Comparison of ENCODE assay signal across 27 mouse cellular contexts in genomic region chr3:144890246-144890758, GRCm38 (mm10). TPM values are rescaled to one million over a fixed set of nuclear protein-coding genes. Genes with fewer than 3 reads are reported as not detected.
DNase-seq lines count a peak whose midpoint lies in the region; ATAC-seq and TF ChIP-seq lines count a peak whose summit lies in the region.
"Had no signal": no experiment of that assay in that cellular context is flagged by ENCODE, and none has a peak within 500 bp of the region (broad histone marks: within the 10 kb centered on the region; RNA-seq: fewer than 3 reads in every experiment).

No protein-coding gene starts in this region.

- H3K27ac ChIP-seq in embryonic facial prominence, embryonic 11.5 days (replicated peaks; ENCODE audit: low read depth, low read length) = no peak overlapping the region
- H3K27ac ChIP-seq in embryonic facial prominence, embryonic 10.5 days (replicated peaks) = no peak overlapping the region
- no peak overlapping the region for H3K27ac ChIP-seq in stomach, embryonic 14.5 days (ENCODE audit: low read length)
- no peak overlapping the region; the same call in 1 of the 2 replicates for H3K27ac ChIP-seq in stomach, postnatal 0 days (replicated peaks)
- H3K27ac ChIP-seq: embryonic facial prominence, embryonic 15.5 days; forebrain, embryonic 10.5 days; heart, adult 2 months; heart, embryonic 15.5 days; hindbrain, embryonic 10.5 days; hindbrain, embryonic 14.5 days had no signal

- H3K9me3 ChIP-seq in embryonic facial prominence, embryonic 11.5 days (replicated peaks; ENCODE audit: control insufficient read depth, low read length) = no peaks in the 10 kb centered on the region
- H3K9me3 ChIP-seq in embryonic facial prominence, embryonic 10.5 days = no peaks in the 10 kb centered on the region
- H3K9me3 ChIP-seq in stomach, embryonic 14.5 days (ENCODE audit: control insufficient read depth, low read depth, low read length) = 0 out of 2 replicates have a peak, but pooled peaks cover under 1% of the 10 kb centered on the region
- no peaks in the 10 kb centered on the region for H3K9me3 ChIP-seq in stomach, postnatal 0 days (ENCODE audit: control insufficient read depth, low read length)
- H3K9me3 ChIP-seq: embryonic facial prominence, embryonic 15.5 days; forebrain, embryonic 10.5 days; G1E; heart, embryonic 15.5 days; hindbrain, embryonic 10.5 days had no signal

- TF ChIP-seq CTCF in stomach, postnatal 0 days (IDR thresholded peaks at IDR 0.05; ENCODE audit: low read depth) = no peak

- ATAC-seq in embryonic facial prominence, embryonic 11.5 days (replicated peaks; ENCODE audit: insufficient number of reproducible peaks, low FRiP score, low TSS enrichment, low read depth) = no peak
- 0 out of 2 replicates have a peak, but pooled peaks have one; percentile 23 for ATAC-seq in stomach, embryonic 14.5 days (ENCODE audit: insufficient number of reproducible peaks, insufficient read depth, low FRiP score, low read depth)
- ATAC-seq in stomach, postnatal 0 days (ENCODE audit: low FRiP score, low TSS enrichment) = no peak
- ATAC-seq: CD4-positive, CD25-positive, alpha-beta regulatory T cell, adult 4 months; forebrain, embryonic 14.5 days had no signal

- H3K4me2 ChIP-seq in embryonic facial prominence, embryonic 11.5 days (ENCODE audit: low read depth, low read length) = no peak overlapping the region
- no peak overlapping the region for H3K4me2 ChIP-seq in stomach, embryonic 14.5 days (replicated peaks; ENCODE audit: low read depth, low read length)
- no peak overlapping the region for H3K4me2 ChIP-seq in stomach, postnatal 0 days (replicated peaks; ENCODE audit: low read depth)
- H3K4me2 ChIP-seq: embryonic facial prominence, embryonic 15.5 days; heart, embryonic 11.5 days; heart, embryonic 15.5 days; hindbrain, embryonic 14.5 days had no signal

- no peak overlapping the region for H3K9ac ChIP-seq in embryonic facial prominence, embryonic 11.5 days (replicated peaks; ENCODE audit: low read length)
- no peak overlapping the region for H3K9ac ChIP-seq in stomach, embryonic 14.5 days (replicated peaks; ENCODE audit: low read depth, low read length)
- no peak overlapping the region for H3K9ac ChIP-seq in stomach, postnatal 0 days (ENCODE audit: low read length)
- H3K9ac ChIP-seq: embryonic facial prominence, embryonic 15.5 days; heart, embryonic 15.5 days; hindbrain, embryonic 14.5 days had no signal

- no peak overlapping the region for H3K4me3 ChIP-seq in embryonic facial prominence, embryonic 11.5 days (ENCODE audit: low read depth, low read length)
- H3K4me3 ChIP-seq in embryonic facial prominence, embryonic 10.5 days = no peak overlapping the region
- H3K4me3 ChIP-seq in stomach, embryonic 14.5 days (ENCODE audit: low read depth, low read length) = no peak overlapping the region
- no peak overlapping the region for H3K4me3 ChIP-seq in stomach, postnatal 0 days (ENCODE audit: low read depth, low read length)
- H3K4me3 ChIP-seq: embryonic facial prominence, embryonic 15.5 days; erythroblast, embryonic 14.5 days; forebrain, embryonic 10.5 days; heart, adult 2 months; heart, embryonic 15.5 days; hindbrain, embryonic 10.5 days had no signal

- H3K36me3 ChIP-seq in embryonic facial prominence, embryonic 11.5 days (replicated peaks; ENCODE audit: control insufficient read depth, insufficient read depth, low read depth, low read length) = no peaks in the 10 kb centered on the region
- H3K36me3 ChIP-seq in embryonic facial prominence, embryonic 10.5 days (replicated peaks) = no peaks in the 10 kb centered on the region
- no peaks in the 10 kb centered on the region for H3K36me3 ChIP-seq in stomach, embryonic 14.5 days (ENCODE audit: control insufficient read depth, insufficient read depth, low read length)
- H3K36me3 ChIP-seq in stomach, postnatal 0 days (ENCODE audit: control insufficient read depth, insufficient read depth, low read length) = no peaks in the 10 kb centered on the region
- H3K36me3 ChIP-seq: embryonic facial prominence, embryonic 15.5 days; forebrain, embryonic 10.5 days; G1E; heart, embryonic 15.5 days; hindbrain, embryonic 10.5 days had no signal

- WGBS in embryonic facial prominence, embryonic 11.5 days = 53% methylated on average over 2 of the region's 2 CpGs
- 61% methylated on average over 2 of the region's 2 CpGs for WGBS in embryonic facial prominence, embryonic 10.5 days
- 44% methylated on average over 2 of the region's 2 CpGs for WGBS in stomach, embryonic 14.5 days
- WGBS in stomach, postnatal 0 days = 35% methylated on average over 2 of the region's 2 CpGs

- TF ChIP-seq EP300 in stomach, postnatal 0 days (optimal IDR thresholded peaks at IDR 0.05) = no peak

- H3K27me3 ChIP-seq in embryonic facial prominence, embryonic 11.5 days (ENCODE audit: control insufficient read depth, insufficient read depth, low read length) = no peaks in the 10 kb centered on the region
- no peaks in the 10 kb centered on the region for H3K27me3 ChIP-seq in embryonic facial prominence, embryonic 10.5 days (replicated peaks; ENCODE audit: low read depth, poor library complexity, severe bottlenecking)
- no peaks in the 10 kb centered on the region for H3K27me3 ChIP-seq in stomach, embryonic 14.5 days (ENCODE audit: control insufficient read depth, insufficient read depth, low read length)
- H3K27me3 ChIP-seq in stomach, postnatal 0 days (ENCODE audit: control insufficient read depth, insufficient read depth, low read length) = no peaks in the 10 kb centered on the region
- H3K27me3 ChIP-seq: embryonic facial prominence, embryonic 15.5 days; heart, embryonic 15.5 days had no signal

- H3K4me1 ChIP-seq in embryonic facial prominence, embryonic 11.5 days (ENCODE audit: control insufficient read depth, insufficient read depth, low read length) = no peaks in the 10 kb centered on the region
- no peaks in the 10 kb centered on the region for H3K4me1 ChIP-seq in embryonic facial prominence, embryonic 10.5 days
- no peaks in the 10 kb centered on the region for H3K4me1 ChIP-seq in stomach, embryonic 14.5 days (ENCODE audit: control insufficient read depth, insufficient read depth, low read length)
- H3K4me1 ChIP-seq in stomach, postnatal 0 days (replicated peaks; ENCODE audit: control insufficient read depth, insufficient read depth) = no peaks in the 10 kb centered on the region
- H3K4me1 ChIP-seq: embryonic facial prominence, embryonic 15.5 days; forebrain, embryonic 10.5 days; heart, embryonic 15.5 days; hindbrain, embryonic 10.5 days had no signal

- DNase-seq in embryonic facial prominence, embryonic 11.5 days (ENCODE audit: low spot score) = peak; percentile 12
- no peak for DNase-seq in embryonic facial prominence, embryonic 10.5 days (ENCODE audit: low spot score)
- DNase-seq in kidney, adult 9 months = peak; percentile 1
- DNase-seq in kidney, postnatal 10 days = no peak
- DNase-seq in stomach, postnatal 0 days (ENCODE audit: low spot score) = no peak
- no peak for DNase-seq in cerebellum, adult 9-11 months
- DNase-seq: adrenal gland, adult 8-10 months; adrenal gland, postnatal 36 days; B cell, adult 2 months; cerebellum, adult 11 months; cerebellum, adult 8-10 months; cerebellum, postnatal 25 days; gastrocnemius, postnatal 10 days; heart, adult 2 months had no signal

RNA-seq across cellular contexts. Expression of gene Clca3b, which starts 41.1 kb away (rescaled TPM):
- not detected in 2 replicates for polyA plus RNA-seq in embryonic facial prominence, embryonic 11.5 days (2014; fragmentation: Nextera tagmentation; extraction: Ambion mirVana)
- not detected in 2 replicates for polyA plus RNA-seq in embryonic facial prominence, embryonic 10.5 days (2016; fragmentation: Nextera tagmentation; extraction: Ambion mirVana)
- polyA plus RNA-seq in stomach, embryonic 14.5 days (2014; fragmentation: Nextera tagmentation; extraction: Ambion mirVana) = 0.27 and 0.35 TPM in 2 replicates
- 0.98 and 1.9 TPM in 2 replicates for polyA plus RNA-seq in stomach, postnatal 0 days (2015; fragmentation: Nextera tagmentation; extraction: Ambion mirVana)
- polyA plus RNA-seq: brain, embryonic 14.5 days; CD4-positive, CD25-positive, alpha-beta regulatory T cell, adult 4 months; cortical plate, adult 2 months; erythroblast, embryonic 14.5 days; forebrain, embryonic 10.5 days; forebrain, embryonic 14.5 days; G1E; heart, embryonic 11.5 days; heart, embryonic 15.5 days; hindbrain, embryonic 10.5 days; hindbrain, embryonic 14.5 days had no signal

RNA-seq across cellular contexts. Expression of gene Clca4b, which starts 42.0 kb away (rescaled TPM):
- not detected in 2 replicates for polyA plus RNA-seq in embryonic facial prominence, embryonic 11.5 days (2014; fragmentation: Nextera tagmentation; extraction: Ambion mirVana)
- polyA plus RNA-seq in embryonic facial prominence, embryonic 10.5 days (2016; fragmentation: Nextera tagmentation; extraction: Ambion mirVana) = not detected in 2 replicates
- not detected in 2 replicates for polyA plus RNA-seq in stomach, embryonic 14.5 days (2014; fragmentation: Nextera tagmentation; extraction: Ambion mirVana)
- polyA plus RNA-seq in stomach, postnatal 0 days (2015; fragmentation: Nextera tagmentation; extraction: Ambion mirVana) = not detected in 2 replicates
- polyA plus RNA-seq: brain, embryonic 14.5 days; CD4-positive, CD25-positive, alpha-beta regulatory T cell, adult 4 months; cortical plate, adult 2 months; embryonic facial prominence, embryonic 15.5 days; erythroblast, embryonic 14.5 days; forebrain, embryonic 10.5 days; forebrain, embryonic 14.5 days; G1E; heart, adult 2 months; heart, embryonic 11.5 days; heart, embryonic 15.5 days; hindbrain, embryonic 10.5 days; hindbrain, embryonic 14.5 days had no signal

Comparison
In these comparisons a context has a peak if more than half of its experiments do, and no peak if none do; other contexts are left out.
1. DNase-seq: peak in embryonic facial prominence, embryonic 11.5 days (single experiment) and kidney, adult 9 months (single experiment); none in embryonic facial prominence, embryonic 10.5 days (single experiment), kidney, postnatal 10 days (single experiment), stomach, postnatal 0 days (single experiment) and cerebellum, adult 9-11 months (single experiment).